In genomic region chr3:51268434-51268833, GRCm38 (mm10) we compare ENCODE assay signal across 14 mouse cellular contexts. TPM values are rescaled to one million over a fixed set of nuclear protein-coding genes. Genes with fewer than 3 reads are reported as not detected.
DNase-seq lines count a peak whose midpoint lies in the region; ATAC-seq and TF ChIP-seq lines count a peak whose summit lies in the region.
"Had no signal": no experiment of that assay in that cellular context is flagged by ENCODE, and none has a peak within 500 bp of the region (broad histone marks: within the 10 kb centered on the region; RNA-seq: fewer than 3 reads in every experiment).

No protein-coding gene starts in this region.

- H3K27ac ChIP-seq in intestine, embryonic 14.5 days (ENCODE audit: low read depth) = peak overlapping the region; percentile 67
- H3K27ac ChIP-seq in intestine, postnatal 0 days (ENCODE audit: low read depth, low read length) = no peak overlapping the region
- H3K27ac ChIP-seq in heart, embryonic 15.5 days = peak overlapping the region; percentile 95
- 0 out of 2 replicates have a peak overlapping the region, but pooled peaks have one; percentile 45 for H3K27ac ChIP-seq in stomach, embryonic 15.5 days
- H3K27ac ChIP-seq: limb, embryonic 15.5 days; neural tube, embryonic 15.5 days had no signal

- no peak for DNase-seq in intestine, embryonic 14.5 days (ENCODE audit: low spot score)
- DNase-seq in heart, adult 8-10 months (ENCODE audit: low spot score) = peak; percentile 56
- no peak for DNase-seq in cerebellum, postnatal 25 days
- DNase-seq in thymus, postnatal 14 days = no peak
- DNase-seq: adrenal gland, postnatal 36 days; kidney, adult 8-10 months; lung, adult 2 months had no signal

- no peak overlapping the region for H3K4me2 ChIP-seq in intestine, embryonic 14.5 days (ENCODE audit: low read length)
- H3K4me2 ChIP-seq in intestine, postnatal 0 days (replicated peaks; ENCODE audit: low read depth) = no peak overlapping the region
- peak overlapping the region; percentile 51 for H3K4me2 ChIP-seq in heart, embryonic 15.5 days
- no peak overlapping the region for H3K4me2 ChIP-seq in stomach, embryonic 15.5 days
- H3K4me2 ChIP-seq: limb, embryonic 15.5 days; neural tube, embryonic 15.5 days had no signal

- TF ChIP-seq CTCF in intestine, postnatal 0 days (IDR thresholded peaks at IDR 0.05; ENCODE audit: low read depth) = no peak

- H3K9ac ChIP-seq in intestine, embryonic 14.5 days (ENCODE audit: low read length) = no peak overlapping the region
- H3K9ac ChIP-seq in intestine, postnatal 0 days (ENCODE audit: low read depth, low read length) = no peak overlapping the region
- H3K9ac ChIP-seq in heart, embryonic 15.5 days = peak overlapping the region; percentile 51; the same call in 1 of the 2 replicates
- H3K9ac ChIP-seq in stomach, embryonic 15.5 days = no peak overlapping the region
- H3K9ac ChIP-seq: limb, embryonic 15.5 days; neural tube, embryonic 15.5 days had no signal

- H3K36me3 ChIP-seq in intestine, embryonic 14.5 days (ENCODE audit: control insufficient read depth, insufficient read depth, low read length) = peaks cover 31% of the 10 kb centered on the region
- peaks cover 21% of the 10 kb centered on the region for H3K36me3 ChIP-seq in intestine, postnatal 0 days (ENCODE audit: control insufficient read depth, insufficient read depth)
- peaks cover 26% of the 10 kb centered on the region for H3K36me3 ChIP-seq in heart, embryonic 15.5 days
- peaks cover 20% of the 10 kb centered on the region for H3K36me3 ChIP-seq in stomach, embryonic 15.5 days

- H3K9me3 ChIP-seq in intestine, embryonic 14.5 days (ENCODE audit: control insufficient read depth, low read length) = no peaks in the 10 kb centered on the region
- H3K9me3 ChIP-seq in intestine, postnatal 0 days (ENCODE audit: control insufficient read depth) = no peaks in the 10 kb centered on the region
- H3K9me3 ChIP-seq in heart, embryonic 15.5 days (replicated peaks) = no peaks in the 10 kb centered on the region
- H3K9me3 ChIP-seq in stomach, embryonic 15.5 days = no peaks in the 10 kb centered on the region
- H3K9me3 ChIP-seq: limb, embryonic 15.5 days; neural tube, embryonic 15.5 days had no signal

- ATAC-seq in intestine, embryonic 14.5 days (replicated peaks; ENCODE audit: low FRiP score, low TSS enrichment, low read depth) = no peak
- ATAC-seq in intestine, postnatal 0 days = no peak
- ATAC-seq in heart, embryonic 15.5 days (replicated peaks; ENCODE audit: insufficient number of reproducible peaks, insufficient read depth, low FRiP score, low read depth) = peak; percentile 82
- no peak for ATAC-seq in stomach, embryonic 15.5 days (ENCODE audit: insufficient read depth, low FRiP score, low read depth)
- ATAC-seq: CD4-positive, CD25-positive, alpha-beta regulatory T cell, adult 4 months; forebrain, embryonic 16.5 days had no signal

- WGBS in intestine, embryonic 14.5 days = 66% methylated on average over 12 of the region's 12 CpGs
- WGBS in intestine, postnatal 0 days = 71% methylated on average over 12 of the region's 12 CpGs
- WGBS in heart, embryonic 15.5 days = 40% methylated on average over 12 of the region's 12 CpGs
- 57% methylated on average over 12 of the region's 12 CpGs for WGBS in stomach, embryonic 15.5 days

- H3K27me3 ChIP-seq in intestine, embryonic 14.5 days (replicated peaks; ENCODE audit: control insufficient read depth, insufficient read depth, low read length) = no peaks in the 10 kb centered on the region
- no peaks in the 10 kb centered on the region for H3K27me3 ChIP-seq in intestine, postnatal 0 days (replicated peaks; ENCODE audit: control insufficient read depth, insufficient read depth, low read length)
- H3K27me3 ChIP-seq in heart, embryonic 15.5 days = no peaks in the 10 kb centered on the region
- no peaks in the 10 kb centered on the region for H3K27me3 ChIP-seq in stomach, embryonic 15.5 days (replicated peaks)
- H3K27me3 ChIP-seq: limb, embryonic 15.5 days; neural tube, embryonic 15.5 days had no signal

- no peak overlapping the region for H3K4me3 ChIP-seq in intestine, embryonic 14.5 days (ENCODE audit: low read depth, low read length)
- H3K4me3 ChIP-seq in intestine, postnatal 0 days (ENCODE audit: low read depth, low read length) = no peak overlapping the region
- peak overlapping the region; percentile 18; the same call in 1 of the 2 replicates for H3K4me3 ChIP-seq in heart, embryonic 15.5 days
- no peak overlapping the region for H3K4me3 ChIP-seq in stomach, embryonic 15.5 days (replicated peaks)
- H3K4me3 ChIP-seq: limb, embryonic 15.5 days; neural tube, embryonic 15.5 days had no signal

- no peaks in the 10 kb centered on the region; the same call in 1 of the 2 replicates for H3K4me1 ChIP-seq in intestine, embryonic 14.5 days (replicated peaks; ENCODE audit: control insufficient read depth, insufficient read depth, low read length)
- H3K4me1 ChIP-seq in intestine, postnatal 0 days (replicated peaks; ENCODE audit: control insufficient read depth, insufficient read depth, low read length) = no peaks in the 10 kb centered on the region
- peaks cover 12% of the 10 kb centered on the region for H3K4me1 ChIP-seq in heart, embryonic 15.5 days (replicated peaks)
- H3K4me1 ChIP-seq in stomach, embryonic 15.5 days = peaks cover 8% of the 10 kb centered on the region; the same call in 1 of the 2 replicates
- H3K4me1 ChIP-seq: neural tube, embryonic 15.5 days had no signal

RNA-seq across cellular contexts. Expression of gene Noct, which starts 44.2 kb away (rescaled TPM):
- polyA plus RNA-seq in intestine, embryonic 14.5 days (2014; fragmentation: Nextera tagmentation; extraction: Ambion mirVana) = 7.0 and 7.7 TPM in 2 replicates
- 11.3 and 12.0 TPM in 2 replicates for polyA plus RNA-seq in intestine, postnatal 0 days (2015; fragmentation: Nextera tagmentation; extraction: Ambion mirVana)
- 10 to 100 TPM; 32.2 to 45.2 (median 41.6) TPM for total RNA-seq in heart, adult 8-10 months (2022)
- polyA plus RNA-seq in heart, embryonic 15.5 days (2015; fragmentation: Nextera tagmentation; extraction: Ambion mirVana) = 9.7 and 10.3 TPM in 2 replicates
- polyA plus RNA-seq in stomach, embryonic 15.5 days (2015; fragmentation: Nextera tagmentation; extraction: Ambion mirVana) = 8.5 and 9.3 TPM in 2 replicates
